Mouse (Mus musculus): ENCODE results near the gene Spata19. TPM values are rescaled to one million over a fixed set of nuclear protein-coding genes. Genes with fewer than 3 reads are reported as not detected.

Spata19 gene
- not detected in 2 replicates for polyA plus RNA-seq (2015; fragmentation: Nextera tagmentation; extraction: Ambion mirVana)

DNA sequence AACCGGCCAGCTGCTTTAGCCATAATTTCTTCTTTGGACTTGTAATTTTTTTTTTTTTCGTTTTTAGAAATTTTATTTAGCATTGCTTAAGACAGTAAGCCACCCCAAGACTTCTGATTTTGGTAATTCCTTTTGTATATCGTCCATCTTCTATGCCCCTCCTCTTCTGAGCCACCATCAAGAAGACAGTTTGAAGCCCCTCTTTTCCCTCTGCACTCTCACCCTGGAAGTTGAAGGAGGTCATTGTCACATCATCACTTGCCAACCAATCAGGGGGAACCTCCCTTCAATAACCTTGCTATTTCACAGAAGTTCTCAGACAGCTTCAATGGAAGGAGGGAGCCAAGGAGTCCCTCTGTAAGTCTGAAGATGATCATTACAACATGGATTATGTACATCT is at the start of gene Spata19:
Gene Spata19 (plus strand): TSS at position 301 of the 400 bp plus-strand sequence.
- H3K4me1 ChIP-seq (ENCODE audit: control insufficient read depth, insufficient read depth, low read length) = no peaks in the 10 kb centered on the region
- WGBS = 52% methylated on average over 3 of the region's 3 CpGs
- H3K27me3 ChIP-seq (ENCODE audit: control insufficient read depth, insufficient read depth, low read length) = no peaks in the 10 kb centered on the region
- H3K36me3 ChIP-seq (ENCODE audit: control insufficient read depth, insufficient read depth, low read length) = no peaks in the 10 kb centered on the region
- no peak within 1 kb of the TSS for H3K9ac ChIP-seq (ENCODE audit: low read length)
- no peak for ATAC-seq (ENCODE audit: insufficient read depth, low FRiP score)
- H3K27ac ChIP-seq (ENCODE audit: low read length) = no peak within 1 kb of the TSS
- H3K4me3 ChIP-seq (replicated peaks; ENCODE audit: low read length) = no peak within 1 kb of the TSS
- no peak within 1 kb of the TSS for H3K4me2 ChIP-seq (ENCODE audit: low read depth, low read length)
- H3K9me3 ChIP-seq (replicated peaks; ENCODE audit: control insufficient read depth, low read length) = no peaks in the 10 kb centered on the region

DNA sequence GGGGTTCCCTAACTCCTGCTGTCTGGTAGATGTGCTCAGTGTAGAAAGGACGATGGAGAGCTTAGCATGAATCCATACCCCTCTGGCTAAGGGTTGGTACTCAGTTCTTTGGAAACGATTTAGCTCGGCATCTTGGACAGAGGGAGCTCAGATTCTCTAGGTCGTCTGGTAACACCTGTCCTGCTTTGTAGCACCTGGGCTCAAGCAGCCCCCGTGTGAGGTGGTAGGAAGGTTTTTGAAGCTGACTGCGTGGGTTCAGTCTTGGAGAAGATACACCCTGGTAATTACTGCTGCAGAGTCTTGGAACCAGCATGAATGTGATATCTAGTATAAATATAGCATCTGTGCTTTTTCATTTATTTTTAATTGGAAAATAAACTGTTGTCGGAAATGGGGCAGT is 43.5 kb upstream of the Spata19 start:
- 80% methylated on average over 7 of the region's 7 CpGs for WGBS
- H3K4me3 ChIP-seq (replicated peaks; ENCODE audit: low read length) = no peak overlapping the region
- no peak overlapping the region for H3K4me2 ChIP-seq (ENCODE audit: low read depth, low read length)
- no peak overlapping the region for H3K27ac ChIP-seq (ENCODE audit: low read length)
- no peaks in the 10 kb centered on the region for H3K4me1 ChIP-seq (ENCODE audit: control insufficient read depth, insufficient read depth, low read length)
- ATAC-seq (ENCODE audit: insufficient read depth, low FRiP score) = no peak
- no peak overlapping the region for H3K9ac ChIP-seq (ENCODE audit: low read length)
- H3K9me3 ChIP-seq (replicated peaks; ENCODE audit: control insufficient read depth, low read length) = no peaks in the 10 kb centered on the region
- no peaks in the 10 kb centered on the region for H3K27me3 ChIP-seq (ENCODE audit: control insufficient read depth, insufficient read depth, low read length)
- no peaks in the 10 kb centered on the region for H3K36me3 ChIP-seq (ENCODE audit: control insufficient read depth, insufficient read depth, low read length)

DNA sequence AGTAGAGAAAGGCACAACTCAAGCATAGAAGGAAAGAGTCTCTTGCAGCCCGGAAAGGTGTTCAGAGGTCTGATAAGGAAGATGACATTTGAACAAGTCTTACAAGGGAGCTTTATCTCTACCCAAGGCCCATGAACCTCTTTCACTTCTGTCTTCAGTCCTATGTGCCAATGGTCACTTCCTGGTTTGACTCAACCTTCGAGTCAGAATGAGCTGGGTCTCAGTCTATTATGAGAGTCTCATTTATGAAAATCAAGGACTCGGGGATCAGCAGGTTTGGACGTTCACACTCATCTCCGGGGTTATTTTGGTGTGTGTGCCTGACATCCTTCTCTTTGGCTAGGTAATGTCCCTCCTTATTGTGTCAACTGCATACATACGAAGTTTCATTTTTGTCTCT is 38.7 kb upstream of the Spata19 start:
- H3K4me1 ChIP-seq (ENCODE audit: control insufficient read depth, insufficient read depth, low read length) = no peaks in the 10 kb centered on the region
- no peak for ATAC-seq (ENCODE audit: insufficient read depth, low FRiP score)
- no peaks in the 10 kb centered on the region for H3K9me3 ChIP-seq (replicated peaks; ENCODE audit: control insufficient read depth, low read length)
- no peak overlapping the region for H3K27ac ChIP-seq (ENCODE audit: low read length)
- no peaks in the 10 kb centered on the region for H3K36me3 ChIP-seq (ENCODE audit: control insufficient read depth, insufficient read depth, low read length)
- no peaks in the 10 kb centered on the region for H3K27me3 ChIP-seq (ENCODE audit: control insufficient read depth, insufficient read depth, low read length)
- H3K4me2 ChIP-seq (ENCODE audit: low read depth, low read length) = no peak overlapping the region
- H3K9ac ChIP-seq (ENCODE audit: low read length) = no peak overlapping the region
- WGBS = 84% methylated on average over 6 of the region's 6 CpGs
- no peak overlapping the region for H3K4me3 ChIP-seq (replicated peaks; ENCODE audit: low read length)

DNA sequence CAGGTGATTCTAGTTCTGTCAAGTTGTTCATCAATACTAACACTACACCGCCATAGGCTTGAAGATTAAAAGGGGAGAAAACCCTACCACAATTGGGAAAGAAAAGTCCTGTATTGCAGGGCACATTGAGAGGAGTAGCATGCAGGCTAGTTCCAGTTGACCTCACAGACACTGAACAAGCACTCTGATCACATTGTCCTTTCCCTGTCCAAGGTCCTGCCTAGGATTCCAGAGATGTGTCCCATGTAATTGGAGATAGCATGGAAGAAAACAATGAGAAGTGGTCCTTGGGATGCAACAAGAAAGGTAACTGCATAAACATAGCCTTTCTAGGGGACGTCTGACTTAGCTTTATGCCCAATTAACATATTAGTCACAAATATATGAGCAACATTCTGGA is 29.4 kb upstream of the Spata19 start:
- Histone ChIP-seq H3K9me3 (replicated peaks; ENCODE audit: control insufficient read depth, low read length) (no peaks in the 10 kb centered on the region), H3K27ac (ENCODE audit: low read length) (no peak overlapping the region), H3K9ac (ENCODE audit: low read length) (no peak overlapping the region), H3K27me3 (ENCODE audit: control insufficient read depth, insufficient read depth, low read length) (no peaks in the 10 kb centered on the region), H3K4me3 (replicated peaks; ENCODE audit: low read length) (no peak overlapping the region), H3K4me1 (ENCODE audit: control insufficient read depth, insufficient read depth, low read length) (no peaks in the 10 kb centered on the region), H3K4me2 (ENCODE audit: low read depth, low read length) (no peak overlapping the region), H3K36me3 (ENCODE audit: control insufficient read depth, insufficient read depth, low read length) (no peaks in the 10 kb centered on the region)
- no peak for ATAC-seq (ENCODE audit: insufficient read depth, low FRiP score)
- 54% methylated on average over 2 of the region's 2 CpGs for WGBS

DNA sequence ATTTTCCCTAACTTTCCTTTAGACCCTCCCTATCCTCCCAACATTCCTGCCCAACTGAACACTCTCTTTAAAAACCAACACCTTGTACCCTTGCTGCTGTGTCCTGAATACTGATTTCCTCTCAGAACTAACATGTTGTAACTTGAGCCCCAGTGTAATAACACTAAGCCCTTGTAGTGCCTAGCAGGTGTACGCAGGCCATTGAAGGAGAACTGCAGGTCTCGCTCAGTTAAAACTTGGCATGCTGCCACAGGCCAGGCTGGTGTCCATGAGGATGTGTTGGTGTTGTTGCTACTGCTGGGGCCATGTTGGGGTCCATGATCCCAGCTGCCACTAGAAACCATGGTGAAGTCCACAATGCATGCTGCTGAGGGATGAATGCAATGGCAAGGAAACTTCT is 27.5 kb upstream of the Spata19 start:
- Histone ChIP-seq H3K27ac (ENCODE audit: low read length) (no peak overlapping the region), H3K9me3 (replicated peaks; ENCODE audit: control insufficient read depth, low read length) (no peaks in the 10 kb centered on the region), H3K4me1 (ENCODE audit: control insufficient read depth, insufficient read depth, low read length) (no peaks in the 10 kb centered on the region), H3K9ac (ENCODE audit: low read length) (no peak overlapping the region), H3K4me3 (replicated peaks; ENCODE audit: low read length) (no peak overlapping the region), H3K36me3 (ENCODE audit: control insufficient read depth, insufficient read depth, low read length) (no peaks in the 10 kb centered on the region), H3K27me3 (ENCODE audit: control insufficient read depth, insufficient read depth, low read length) (no peaks in the 10 kb centered on the region), H3K4me2 (ENCODE audit: low read depth, low read length) (no peak overlapping the region)
- 50% methylated on average over 2 of the region's 2 CpGs for WGBS
- no peak for ATAC-seq (ENCODE audit: insufficient read depth, low FRiP score)

DNA sequence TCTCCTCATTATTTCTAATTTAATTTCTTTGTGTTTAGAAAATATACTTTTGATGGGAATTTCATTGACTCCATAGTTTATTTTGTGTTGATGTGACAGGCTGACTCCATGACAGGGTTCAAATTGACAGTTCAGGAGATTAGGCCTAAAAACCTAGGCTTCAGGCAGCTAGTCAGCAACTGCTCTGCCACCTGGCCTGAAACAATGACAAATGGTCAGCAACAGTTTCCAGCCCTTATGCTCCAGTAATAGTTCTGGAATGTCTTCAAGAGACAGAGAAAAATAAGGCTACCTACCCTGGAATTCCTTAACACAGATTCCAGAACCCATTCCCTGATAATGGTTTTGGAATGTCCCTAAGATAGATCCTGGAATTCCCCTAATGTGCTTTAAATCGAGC is 20.9 kb upstream of the Spata19 start:
- no peaks in the 10 kb centered on the region for H3K4me1 ChIP-seq (ENCODE audit: control insufficient read depth, insufficient read depth, low read length)
- H3K36me3 ChIP-seq (ENCODE audit: control insufficient read depth, insufficient read depth, low read length) = no peaks in the 10 kb centered on the region
- no peaks in the 10 kb centered on the region for H3K9me3 ChIP-seq (replicated peaks; ENCODE audit: control insufficient read depth, low read length)
- no peak overlapping the region for H3K27ac ChIP-seq (ENCODE audit: low read length)
- H3K4me2 ChIP-seq (ENCODE audit: low read depth, low read length) = no peak overlapping the region
- ATAC-seq (ENCODE audit: insufficient read depth, low FRiP score) = no peak
- H3K9ac ChIP-seq (ENCODE audit: low read length) = no peak overlapping the region
- 56% methylated on average over 1 of the region's 1 CpGs for WGBS
- no peak overlapping the region for H3K4me3 ChIP-seq (replicated peaks; ENCODE audit: low read length)
- H3K27me3 ChIP-seq (ENCODE audit: control insufficient read depth, insufficient read depth, low read length) = no peaks in the 10 kb centered on the region

DNA sequence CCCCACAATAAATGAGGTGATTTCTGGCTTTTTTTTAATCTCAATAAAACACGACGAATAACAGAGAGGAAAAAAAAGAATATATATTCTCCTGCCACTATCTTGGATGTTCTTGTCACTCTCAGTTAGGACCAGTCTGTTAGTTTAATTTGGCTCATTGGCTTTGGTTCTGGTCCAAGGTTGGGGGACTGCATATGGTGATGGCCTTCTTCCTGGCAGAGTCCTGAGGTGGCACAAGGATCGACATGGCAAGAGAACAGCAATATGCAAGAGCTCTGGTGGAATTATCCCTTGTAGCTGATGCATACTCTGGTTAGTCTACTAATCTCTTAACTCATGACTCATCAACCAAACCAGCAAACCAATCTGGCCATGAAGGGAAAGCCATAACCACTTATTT is 9.6 kb upstream of the Spata19 start:
- no peaks in the 10 kb centered on the region for H3K4me1 ChIP-seq (ENCODE audit: control insufficient read depth, insufficient read depth, low read length)
- H3K4me3 ChIP-seq (replicated peaks; ENCODE audit: low read length) = no peak overlapping the region
- no peak for ATAC-seq (ENCODE audit: insufficient read depth, low FRiP score)
- H3K27me3 ChIP-seq (ENCODE audit: control insufficient read depth, insufficient read depth, low read length) = no peaks in the 10 kb centered on the region
- H3K9ac ChIP-seq (ENCODE audit: low read length) = no peak overlapping the region
- H3K27ac ChIP-seq (ENCODE audit: low read length) = no peak overlapping the region
- no peaks in the 10 kb centered on the region for H3K36me3 ChIP-seq (ENCODE audit: control insufficient read depth, insufficient read depth, low read length)
- no peak overlapping the region for H3K4me2 ChIP-seq (ENCODE audit: low read depth, low read length)
- 94% methylated on average over 3 of the region's 3 CpGs for WGBS
- no peaks in the 10 kb centered on the region for H3K9me3 ChIP-seq (replicated peaks; ENCODE audit: control insufficient read depth, low read length)

DNA sequence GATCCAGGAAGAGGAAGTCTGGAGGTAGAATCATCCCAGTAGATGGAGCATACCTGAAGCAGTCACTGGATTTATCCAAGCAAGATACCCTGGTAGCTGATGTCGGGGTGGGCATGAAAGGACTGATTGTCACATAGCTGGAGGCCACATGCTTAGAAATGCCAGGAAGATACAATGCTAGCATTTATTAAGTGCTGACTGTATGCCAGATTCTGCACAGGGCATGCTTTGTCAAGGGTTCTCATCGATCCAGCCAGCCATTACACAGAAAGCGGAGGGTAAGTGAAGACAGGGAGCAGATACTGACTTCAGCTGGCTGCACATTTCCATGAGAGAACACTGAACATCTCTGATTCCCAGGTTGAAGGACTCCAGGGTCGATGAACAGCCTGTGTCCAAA is 4.6 kb downstream of the Spata19 start:
- 78% methylated on average over 4 of the region's 4 CpGs for WGBS
- no peak for ATAC-seq (ENCODE audit: insufficient read depth, low FRiP score)
- Histone ChIP-seq H3K9ac (ENCODE audit: low read length) (no peak overlapping the region), H3K4me1 (ENCODE audit: control insufficient read depth, insufficient read depth, low read length) (no peaks in the 10 kb centered on the region), H3K4me3 (replicated peaks; ENCODE audit: low read length) (no peak overlapping the region), H3K27me3 (ENCODE audit: control insufficient read depth, insufficient read depth, low read length) (no peaks in the 10 kb centered on the region), H3K36me3 (ENCODE audit: control insufficient read depth, insufficient read depth, low read length) (no peaks in the 10 kb centered on the region), H3K9me3 (replicated peaks; ENCODE audit: control insufficient read depth, low read length) (no peaks in the 10 kb centered on the region), H3K4me2 (ENCODE audit: low read depth, low read length) (no peak overlapping the region), H3K27ac (ENCODE audit: low read length) (no peak overlapping the region)

DNA sequence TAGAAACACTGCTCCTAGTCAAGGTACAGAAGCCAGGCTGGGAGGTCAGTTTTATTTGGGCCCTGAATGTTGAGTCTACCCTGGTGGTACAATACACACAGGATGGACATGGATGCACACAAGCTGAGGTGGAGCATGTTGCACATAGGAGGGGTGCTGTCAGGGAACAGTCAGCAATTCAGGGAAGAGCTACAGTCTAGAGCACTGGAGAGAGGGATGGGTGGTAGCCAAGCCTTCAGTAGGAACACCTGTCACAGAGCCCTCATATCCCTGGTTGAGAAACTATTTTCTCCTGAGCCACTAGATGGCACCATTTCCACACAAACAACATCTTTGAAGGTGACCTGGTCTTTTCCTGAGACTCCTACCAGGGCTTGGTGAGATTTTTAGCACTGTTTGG is 13.1 kb downstream of the Spata19 start:
- no peaks in the 10 kb centered on the region for H3K9me3 ChIP-seq (replicated peaks; ENCODE audit: control insufficient read depth, low read length)
- H3K4me1 ChIP-seq (ENCODE audit: control insufficient read depth, insufficient read depth, low read length) = no peaks in the 10 kb centered on the region
- ATAC-seq (ENCODE audit: insufficient read depth, low FRiP score) = peak; percentile 20; the same call in 1 of the 2 replicates
- no peaks in the 10 kb centered on the region for H3K27me3 ChIP-seq (ENCODE audit: control insufficient read depth, insufficient read depth, low read length)
- no peaks in the 10 kb centered on the region for H3K36me3 ChIP-seq (ENCODE audit: control insufficient read depth, insufficient read depth, low read length)
- H3K9ac ChIP-seq (ENCODE audit: low read length) = no peak overlapping the region
- H3K4me3 ChIP-seq (replicated peaks; ENCODE audit: low read length) = no peak overlapping the region
- H3K27ac ChIP-seq (ENCODE audit: low read length) = no peak overlapping the region
- H3K4me2 ChIP-seq (ENCODE audit: low read depth, low read length) = no peak overlapping the region

DNA sequence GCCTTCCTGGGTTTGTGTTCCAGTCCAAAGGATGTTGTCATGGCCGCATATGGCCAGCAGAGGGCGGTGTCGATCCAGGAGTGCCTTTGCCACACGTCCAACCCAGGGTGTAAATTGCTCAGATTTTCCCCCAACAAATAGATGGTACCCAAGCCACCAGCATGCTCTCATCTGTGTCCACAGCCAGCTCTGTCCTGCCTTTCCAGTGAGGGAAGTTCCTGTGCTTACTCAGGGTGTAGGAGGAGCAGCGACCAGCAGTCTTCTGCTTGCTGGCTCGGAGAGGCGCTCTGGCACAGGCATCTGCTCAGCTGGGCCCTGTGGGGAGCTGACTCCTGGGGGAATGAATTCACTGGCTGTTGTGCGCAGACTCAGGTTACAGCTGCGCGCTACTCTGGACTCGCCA is 17.5 kb downstream of the Spata19 start:
- ATAC-seq (ENCODE audit: insufficient read depth, low FRiP score) = peak; percentile 62; the same call in 1 of the 2 replicates
- no peak overlapping the region for H3K9ac ChIP-seq (ENCODE audit: low read length)
- peak overlapping the region; percentile 41 for H3K4me2 ChIP-seq (ENCODE audit: low read depth, low read length)
- no peaks in the 10 kb centered on the region for H3K27me3 ChIP-seq (ENCODE audit: control insufficient read depth, insufficient read depth, low read length)
- no peaks in the 10 kb centered on the region for H3K9me3 ChIP-seq (replicated peaks; ENCODE audit: control insufficient read depth, low read length)
- no peak overlapping the region; the same call in 1 of the 2 replicates for H3K4me3 ChIP-seq (replicated peaks; ENCODE audit: low read length)
- WGBS = 5% methylated on average over 11 of the region's 11 CpGs
- H3K4me1 ChIP-seq (ENCODE audit: control insufficient read depth, insufficient read depth, low read length) = no peaks in the 10 kb centered on the region
- no peak overlapping the region for H3K27ac ChIP-seq (ENCODE audit: low read length)
- no peaks in the 10 kb centered on the region for H3K36me3 ChIP-seq (ENCODE audit: control insufficient read depth, insufficient read depth, low read length)
